Mouse (Mus musculus) thymus, adult 2 months (tissue): ENCODE measurements around the gene Arntl2.

Experiments used
- CTCF ChIP-seq: fragments of 200-500 bp; IDR thresholded peaks from 2 replicates; pipeline ENCODE4 v1.5.1; 2012; ENCODE audit warnings: mild to moderate bottlenecking, control low read depth, low read length, moderate library complexity, borderline replicate concordance; ENCODE audit not compliant: control insufficient read depth, poor library complexity, insufficient read depth; ENCODE audit errors: extremely low read depth
- POLR2A ChIP-seq: fragments of 200-500 bp; IDR thresholded peaks from 2 replicates; pipeline ENCODE4 v1.6.1; 2012; ENCODE audit warnings: mild to moderate bottlenecking, low read length, control low read depth, moderate library complexity; ENCODE audit not compliant: control insufficient read depth, poor library complexity, insufficient read depth; ENCODE audit errors: extremely low read depth

GRCm38 (mm10) chr6:146753560-146754160 is 42.2 kb upstream of the Arntl2 start:
- TF ChIP-seq CTCF, result no peak
- no peak for TF ChIP-seq POLR2A
